Mouse (Mus musculus) limb, embryonic 13.5 days (tissue): ENCODE data around the gene Wdr83os. TPM values are rescaled to one million over a fixed set of nuclear protein-coding genes. Genes with fewer than 3 reads are reported as not detected.

Experiments
- microRNA-seq: library from miRNA; unstranded; fragments of <30 nt; microRNA quantifications from one replicate; pipeline ENCODE4, GENCODE M21; 2016
- polyA plus RNA-seq: library from polyadenylated mRNA; unstranded; fragments of >200 nt; fragmentation: Nextera tagmentation; extraction: Ambion mirVana; gene quantifications from 2 replicates; pipeline ENCODE4 v1.2.1, GENCODE M21; 2015

The Wdr83os gene
- polyA plus RNA-seq, 1 experiment from 2014 or later: 111 TPM

Small RNA genes within 50 kb of the gene (microRNA-seq; reads per million reads assigned to microRNA genes)
- gene Gm23388 (1.9 reads per million, percentile 3 among the genes with 10 or more reads in this experiment), gene Mir7070 (not detected)

Other genes with a start within 250 kb of the Wdr83os start
- gene Gadd45gip1, start 249.2 kb upstream of the Wdr83os start, polyA plus RNA-seq: 48.1 and 48.4 TPM in 2 replicates
- 106 TPM in 2 replicates for gene Rad23a, start 240.1 kb upstream of the Wdr83os start, polyA plus RNA-seq
- 943 and 1,018 TPM in 2 replicates for gene Calr, start 233.8 kb upstream of the Wdr83os start, polyA plus RNA-seq
- 108 and 109 TPM in 2 replicates for gene Farsa, start 223.8 kb upstream of the Wdr83os start, polyA plus RNA-seq
- gene Syce2, start 208.6 kb upstream of the Wdr83os start, polyA plus RNA-seq: 82.7 and 92.5 TPM in 2 replicates
- gene Gcdh, start 186.8 kb upstream of the Wdr83os start, polyA plus RNA-seq: 41.7 and 42.1 TPM in 2 replicates
- 2.4 and 4.4 TPM in 2 replicates for gene Klf1, start 178.8 kb upstream of the Wdr83os start, polyA plus RNA-seq
- 16.4 and 18.5 TPM in 2 replicates for gene Dnase2a, start 172.2 kb upstream of the Wdr83os start, polyA plus RNA-seq
- 0.32 and 0.55 TPM in 2 replicates for gene Mast1, start 143.4 kb upstream of the Wdr83os start, polyA plus RNA-seq
- 0.20 and 0.47 TPM in 2 replicates for gene Rtbdn, start 133.7 kb upstream of the Wdr83os start, polyA plus RNA-seq
- gene Gm49661, start 111.3 kb upstream of the Wdr83os start, polyA plus RNA-seq: not detected in 2 replicates
- 961 and 978 TPM in 2 replicates for gene Prdx2, start 111.2 kb upstream of the Wdr83os start, polyA plus RNA-seq
- gene Rnaseh2a, start 111.0 kb upstream of the Wdr83os start, polyA plus RNA-seq: 90.9 and 93.2 TPM in 2 replicates
- 8.2 and 8.4 TPM in 2 replicates for gene Junb, start 102.0 kb upstream of the Wdr83os start, polyA plus RNA-seq
- gene Hook2, start 90.1 kb upstream of the Wdr83os start, polyA plus RNA-seq: 18.6 and 18.8 TPM in 2 replicates
- not detected in 2 replicates for gene Best2, start 66.2 kb upstream of the Wdr83os start, polyA plus RNA-seq
- 132 TPM in 2 replicates for gene Asna1, start 55.5 kb upstream of the Wdr83os start, polyA plus RNA-seq
- 114 and 132 TPM in 2 replicates for gene Trir, start 53.9 kb upstream of the Wdr83os start, polyA plus RNA-seq
- 31.0 and 32.2 TPM in 2 replicates for gene Tnpo2, start 43.8 kb upstream of the Wdr83os start, polyA plus RNA-seq
- gene Fbxw9, start 20.7 kb upstream of the Wdr83os start, polyA plus RNA-seq: 31.6 and 32.2 TPM in 2 replicates
- 0.75 and 0.76 TPM in 2 replicates for gene Gm5741, start 12.8 kb upstream of the Wdr83os start, polyA plus RNA-seq
- 60.0 and 60.5 TPM in 2 replicates for gene Dhps, start 9.0 kb upstream of the Wdr83os start, polyA plus RNA-seq
- 43.0 and 45.1 TPM in 2 replicates for gene Wdr83, start 566 bp downstream of the Wdr83os start, polyA plus RNA-seq
- gene Man2b1, start 2.5 kb downstream of the Wdr83os start, polyA plus RNA-seq: 29.2 and 32.2 TPM in 2 replicates
- 2.7 and 3.4 TPM in 2 replicates for gene Zfp791, start 42.4 kb downstream of the Wdr83os start, polyA plus RNA-seq
- gene Cks1brt, start 71.2 kb downstream of the Wdr83os start, polyA plus RNA-seq: not detected in 2 replicates
- not detected in 2 replicates for gene Olfr371, start 145.2 kb downstream of the Wdr83os start, polyA plus RNA-seq
- gene Orc6, start 218.9 kb downstream of the Wdr83os start, polyA plus RNA-seq: 109 and 116 TPM in 2 replicates
- 128 and 136 TPM in 2 replicates for gene Vps35, start 219.1 kb downstream of the Wdr83os start, polyA plus RNA-seq